Comparison of ENCODE assay signal across 9 mouse cellular contexts in the genomic region with DNA sequence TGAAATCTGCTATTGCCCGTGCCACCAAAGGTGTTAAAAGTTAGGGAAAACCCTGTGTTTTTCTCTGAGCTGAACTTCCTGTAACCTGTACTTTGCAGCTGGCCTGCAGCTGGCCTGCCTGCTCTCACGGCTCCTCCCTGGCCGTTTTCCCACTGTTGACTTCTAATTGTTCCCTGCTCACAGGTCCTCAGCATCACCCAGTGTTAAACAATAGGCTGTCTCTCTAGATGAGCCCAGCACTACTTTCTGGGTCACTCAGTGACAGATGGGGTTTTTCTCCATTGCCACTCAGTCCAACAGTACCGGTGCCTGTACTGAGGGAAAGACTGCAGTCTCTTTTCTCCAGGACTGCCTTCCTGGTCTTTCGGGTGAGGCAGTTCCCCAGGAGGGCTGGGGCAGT. TPM values are rescaled to one million over a fixed set of nuclear protein-coding genes. Genes with fewer than 3 reads are reported as not detected.
A peak's percentile ranks its signal among the peaks of the same experiment; 100 is the strongest.
DNase-seq lines count a peak whose midpoint lies in the region; TF ChIP-seq lines count a peak whose summit lies in the region.
"Had no signal": no experiment of that assay in that cellular context is flagged by ENCODE, and none has a peak within 500 bp of the region (broad histone marks: within the 10 kb centered on the region; RNA-seq: fewer than 3 reads in every experiment).

No protein-coding gene starts in this region.

- intact Hi-C loops in gastrocnemius, adult 2 months (cut with DNase I), result no loop called here

- no peak overlapping the region for H3K4me3 ChIP-seq in gastrocnemius, adult 2 months
- H3K4me3 ChIP-seq: midbrain, embryonic 12.5 days had no signal

- TF ChIP-seq CTCF in gastrocnemius, adult 2 months (IDR thresholded peaks at IDR 0.05), result no peak

- peak; percentile 34 for DNase-seq in gastrocnemius, adult 2 months
- DNase-seq in gastrocnemius, postnatal 4 days (ENCODE audit: low spot score in 2 of 2), result no peak
- peak; percentile 29 for DNase-seq in lung, postnatal 10 days
- no peak for DNase-seq in lung, postnatal 14 days
- DNase-seq in kidney, postnatal 10 days, result peak; percentile 64
- DNase-seq in urinary bladder, postnatal 10 days (ENCODE audit: low spot score), result no peak
- no peak for DNase-seq in spleen, postnatal 4 days (ENCODE audit: low spot score in 2 of 2)
- DNase-seq in B cell, adult 2 months, result no peak

- H3K27ac ChIP-seq in gastrocnemius, adult 2 months, result peak overlapping the region; percentile 61
- H3K27ac ChIP-seq: midbrain, embryonic 12.5 days had no signal

RNA-seq across cellular contexts. Expression of a gene that starts 22.3 kb away (rescaled TPM):
- total RNA-seq in gastrocnemius, adult 2 months (2021), result 10 to 100 TPM; 16.7 to 31.6 TPM
- 10 to 100 TPM; 10.1 to 11.0 TPM for total RNA-seq in gastrocnemius, postnatal 4 days (2021)

RNA-seq across cellular contexts. Expression of a gene that starts 51.4 kb away (rescaled TPM):
- under 1 TPM; 0.18 to 0.36 TPM for total RNA-seq in gastrocnemius, adult 2 months (2021)
- 10 to 100 TPM; 15.8 to 18.2 TPM for total RNA-seq in gastrocnemius, postnatal 4 days (2021)

Comparison
In these comparisons a context has a peak if more than half of its experiments do, and no peak if none do; other contexts are left out.
1. DNase-seq: peak in gastrocnemius, adult 2 months (single experiment), lung, postnatal 10 days (single experiment) and kidney, postnatal 10 days (single experiment); none in gastrocnemius, postnatal 4 days (0 of 2), lung, postnatal 14 days (single experiment), urinary bladder, postnatal 10 days (single experiment), spleen, postnatal 4 days (0 of 2) and B cell, adult 2 months (0 of 2).
2. RNA of a gene that starts 51.4 kb away (total RNA-seq): 15.8 to 18.2 TPM in gastrocnemius, postnatal 4 days; 0.18 to 0.36 TPM in gastrocnemius, adult 2 months; every median in the first group is over 10 times any median in the second.